Mouse (Mus musculus): Measurements from ENCODE around the gene Cux1.

Gene Cux1

DNA sequence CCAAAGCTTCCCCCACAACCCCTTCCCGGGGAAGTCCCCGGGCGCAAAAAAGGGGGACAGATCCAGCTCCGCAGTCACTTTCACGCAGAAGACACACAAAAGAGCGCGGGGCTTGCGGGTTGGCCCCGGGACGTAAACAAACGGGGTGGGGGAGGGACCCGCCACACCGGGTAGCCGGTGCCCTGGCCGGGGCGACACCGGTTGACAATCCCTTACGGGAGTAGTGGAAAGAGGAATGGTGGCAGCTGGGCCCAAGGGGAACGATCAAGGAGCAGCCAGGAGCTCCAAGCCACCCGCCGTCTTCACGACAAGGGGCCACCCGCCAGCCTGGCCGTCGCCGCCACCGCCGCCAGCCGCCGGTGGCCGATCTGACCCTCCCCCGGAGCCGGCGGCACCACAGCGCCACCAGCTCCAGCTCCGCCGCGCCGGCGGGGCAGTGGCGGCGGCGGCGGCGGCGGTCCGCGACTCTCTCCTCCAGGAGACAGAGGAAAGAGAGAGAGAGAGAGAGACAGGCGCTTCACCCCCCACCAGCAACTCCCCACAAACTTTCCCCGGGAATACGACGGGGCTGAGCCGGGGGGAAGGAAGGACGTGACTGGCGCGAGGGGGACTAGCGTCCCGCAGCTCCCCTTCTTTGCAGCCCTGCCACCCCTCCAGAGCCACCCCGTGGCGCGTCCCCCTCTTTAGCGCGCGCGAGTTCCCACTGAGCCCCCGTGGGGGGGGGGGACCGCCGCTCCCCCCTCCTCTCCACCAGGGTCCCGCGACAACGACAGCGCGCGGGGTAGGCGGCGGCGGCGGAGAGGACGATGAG, 1.1 kb downstream of the Cux1 start:
- peak; percentile 61 for DNase-seq

DNA sequence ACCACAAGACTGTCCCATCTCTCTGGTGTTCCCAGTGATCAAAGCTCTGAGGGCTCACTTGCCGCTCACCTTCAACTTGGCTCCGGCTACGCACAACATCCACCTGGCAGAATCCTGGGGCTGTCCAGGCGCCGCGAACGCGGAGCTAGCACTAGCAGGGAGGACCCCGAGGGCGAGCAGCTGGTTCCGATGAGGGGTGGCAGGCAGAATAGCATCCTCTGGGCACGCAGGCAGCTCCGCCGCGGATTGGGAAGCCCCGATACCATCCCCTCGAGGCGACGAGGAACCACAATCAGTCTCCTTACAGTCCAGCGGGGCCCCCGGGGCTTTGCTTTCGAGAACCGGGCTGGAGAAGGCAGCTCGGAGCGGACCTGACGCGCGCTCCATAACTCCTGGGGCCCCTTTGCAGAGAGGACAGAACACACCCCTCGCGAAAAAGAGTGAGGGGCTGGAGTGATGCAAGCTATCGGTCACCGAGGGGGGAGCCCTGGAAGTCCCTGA, 1.9 kb downstream of the Cux1 start:
- peak; percentile 54 for DNase-seq

DNA sequence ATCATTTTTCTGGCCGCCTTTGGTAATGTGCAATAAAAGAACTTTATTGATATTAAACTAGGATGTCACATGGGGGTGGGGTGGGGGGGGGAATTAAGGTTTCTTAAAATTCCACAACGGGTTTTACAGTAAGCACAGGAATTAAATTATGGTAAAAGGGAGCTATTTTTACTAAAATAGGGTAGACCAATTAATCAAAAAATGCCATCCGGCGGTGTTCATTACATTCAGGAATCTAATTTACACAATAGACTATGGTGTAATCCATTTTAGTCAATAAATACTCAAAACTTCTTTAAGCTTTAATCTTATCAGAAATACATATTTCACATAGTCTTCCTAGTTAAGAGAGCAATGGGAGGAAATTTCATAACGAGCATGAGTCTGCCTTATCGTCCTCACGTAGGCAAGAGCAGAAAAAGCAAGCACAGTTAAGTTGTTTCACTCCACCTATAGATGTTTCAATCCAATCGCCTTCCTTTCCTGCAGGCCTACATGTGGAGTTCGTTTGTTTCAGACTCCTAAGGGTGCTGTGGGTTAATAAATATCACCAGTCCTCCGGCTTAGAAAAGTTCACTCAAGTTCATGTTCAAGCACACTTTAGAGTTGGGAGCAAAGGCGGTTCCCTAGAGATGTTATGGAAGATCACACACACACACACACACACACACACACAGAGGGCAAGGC, 2.5 kb downstream of the Cux1 start:
- no peak for DNase-seq

DNA sequence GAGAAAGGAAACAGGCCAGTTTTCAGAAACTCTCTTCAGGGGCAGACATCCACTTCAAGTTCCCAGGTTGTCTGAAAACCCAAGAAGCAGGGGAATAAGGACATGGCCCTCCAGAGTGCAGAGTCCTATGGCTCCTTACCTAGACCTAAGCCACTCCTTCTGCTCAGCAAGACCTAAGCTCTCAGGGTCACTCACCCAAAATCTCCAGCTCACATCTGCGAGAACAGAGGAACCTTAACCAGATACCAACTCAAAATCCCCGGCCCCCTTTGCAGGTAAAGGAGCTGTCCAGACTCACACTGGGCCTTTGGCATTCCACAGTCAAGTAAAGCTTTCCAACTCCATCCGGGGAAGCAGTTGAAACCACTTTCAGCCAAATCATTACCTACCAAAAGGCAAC, 3.3 kb downstream of the Cux1 start:
- no peak for DNase-seq

DNA sequence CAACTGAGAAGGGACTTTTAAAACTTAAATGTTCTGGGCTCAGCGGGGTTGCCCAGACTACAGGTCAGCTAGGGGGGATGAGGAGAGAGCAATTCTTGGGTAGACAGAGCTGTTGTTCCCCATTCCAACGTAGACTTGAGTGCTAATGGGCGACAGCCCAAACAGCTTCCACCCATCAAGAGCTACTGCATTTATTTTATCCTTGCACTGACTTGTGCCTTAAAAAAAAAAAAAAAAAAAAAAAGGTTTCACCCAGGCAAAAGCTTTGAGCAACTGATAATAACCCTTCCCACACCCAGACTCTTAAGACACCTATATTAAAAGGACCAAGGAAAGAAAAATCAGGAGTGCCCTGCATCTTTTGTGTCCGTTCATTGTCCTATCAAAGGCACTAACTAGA, 4.2 kb downstream of the Cux1 start:
- DNase-seq: no peak

DNA sequence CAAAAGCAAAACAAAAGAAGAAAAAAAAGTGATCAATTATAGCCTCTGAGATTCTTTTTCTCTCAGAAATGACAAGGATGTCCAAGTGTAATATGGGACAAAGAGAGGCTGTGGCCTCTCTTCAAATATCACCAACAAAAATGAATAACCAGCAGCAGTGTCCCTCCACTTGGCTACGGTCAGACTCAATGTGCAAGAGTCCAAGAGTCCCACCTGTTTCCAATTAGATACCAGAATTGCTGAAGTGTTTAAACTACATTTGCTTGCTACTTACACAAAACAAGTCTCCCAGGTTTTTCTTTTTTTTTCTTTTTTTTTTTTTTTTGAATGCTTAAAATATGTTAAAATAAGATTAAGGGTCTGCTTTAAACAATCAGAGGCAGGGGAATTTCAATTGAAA, 5.1 kb downstream of the Cux1 start:
- no peak for DNase-seq

DNA sequence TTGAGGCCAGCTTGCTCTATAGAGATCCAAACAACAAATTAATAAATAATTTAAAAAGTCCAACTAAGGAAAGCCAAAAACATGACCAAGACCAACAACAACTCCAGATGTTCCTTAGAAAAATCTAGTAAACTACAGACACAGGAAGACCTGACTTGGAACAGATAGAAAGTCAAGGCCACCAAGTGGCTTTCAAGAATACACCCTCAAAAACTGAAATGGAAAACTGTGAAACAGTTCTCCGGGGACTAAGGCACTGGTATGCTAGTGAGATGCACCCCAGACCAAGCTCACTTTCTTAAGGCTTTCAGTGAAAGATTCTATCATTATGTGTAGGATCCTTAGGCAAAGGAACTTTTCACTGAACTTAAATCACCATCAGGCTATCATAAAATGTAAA, 5.6 kb downstream of the Cux1 start:
- DNase-seq: no peak

DNA sequence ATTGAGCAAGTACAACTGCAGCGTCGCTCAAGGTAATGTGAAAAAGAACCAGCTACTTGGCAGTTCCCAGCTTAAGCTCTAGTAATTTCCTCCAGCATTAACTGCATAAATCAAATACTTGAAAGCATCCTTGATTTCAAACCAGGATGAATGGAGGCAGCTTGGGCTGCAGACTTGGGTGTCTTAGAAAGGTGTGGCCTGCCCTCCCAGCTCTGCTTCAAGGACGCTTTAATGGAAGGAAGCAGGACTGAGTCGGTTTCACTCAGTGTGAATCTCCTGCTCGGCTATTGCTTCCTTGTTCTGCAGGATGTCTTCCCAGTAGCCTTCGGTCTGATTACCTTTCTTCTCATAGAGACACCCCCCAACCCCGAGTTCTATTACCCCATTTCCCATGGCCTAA, 6.6 kb downstream of the Cux1 start:
- DNase-seq: no peak

DNA sequence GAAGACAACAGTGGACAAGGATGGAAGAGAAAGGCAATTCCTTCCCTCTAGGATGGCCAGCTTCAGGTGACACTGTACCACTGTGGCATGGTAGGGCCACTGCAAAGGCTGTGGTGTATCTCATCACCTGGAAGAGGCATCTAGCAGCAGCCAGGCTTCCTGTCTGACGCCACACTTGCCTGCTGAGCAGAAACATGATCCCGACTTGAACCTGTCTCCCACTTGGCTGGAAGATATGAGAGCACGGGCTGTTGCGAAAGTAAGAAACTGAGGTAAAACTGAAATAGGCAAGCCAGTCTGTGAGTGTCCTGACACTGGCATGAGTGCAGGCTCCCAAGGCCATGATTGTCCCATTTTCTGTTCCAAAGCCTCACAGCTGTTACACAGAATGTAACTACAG, 9.8 kb downstream of the Cux1 start:
- no peak for DNase-seq

DNA sequence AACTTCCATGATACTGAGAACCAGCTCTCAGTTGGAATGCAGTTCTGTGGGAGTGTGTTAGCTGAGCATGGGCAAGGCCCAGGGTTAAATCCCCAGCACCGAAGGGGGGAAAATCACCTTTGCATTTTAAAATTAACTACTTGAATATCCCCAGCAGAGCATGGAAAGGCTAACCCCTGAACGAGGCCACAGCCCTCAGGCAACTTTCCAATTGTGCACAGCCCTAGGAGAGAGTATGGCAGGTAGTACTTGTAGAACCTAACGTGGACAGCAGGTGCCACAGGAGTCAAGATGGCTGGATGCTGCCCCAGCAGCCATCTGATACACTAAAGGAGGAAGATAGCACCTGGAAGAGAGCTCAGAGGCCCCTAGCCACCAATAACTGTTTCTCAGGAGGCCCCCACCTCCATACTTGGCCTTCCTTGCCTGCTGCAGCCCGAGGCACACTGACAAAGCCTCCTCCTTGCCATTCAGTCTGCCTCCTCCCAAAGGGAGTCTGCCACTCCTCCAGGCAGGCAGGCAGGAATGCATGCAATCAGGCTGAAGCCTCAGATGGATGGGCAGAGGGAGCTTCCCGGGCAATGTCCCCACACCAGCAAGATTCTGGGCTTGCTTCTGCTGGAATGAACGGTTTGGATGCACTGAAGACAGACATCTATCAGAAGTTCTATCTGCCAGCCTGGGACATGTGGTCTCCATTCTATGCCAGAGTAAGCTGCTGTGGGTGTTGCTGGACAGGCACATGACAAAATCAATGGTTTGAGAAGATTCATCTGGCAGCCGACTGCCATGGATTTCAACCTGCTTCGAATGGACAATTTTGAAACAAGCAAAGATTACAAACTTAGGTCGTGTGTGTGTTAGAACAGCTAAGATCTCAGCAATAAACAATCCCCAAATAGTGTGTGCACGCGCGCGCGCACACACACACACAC, 10.7 kb downstream of the Cux1 start:
- no peak for DNase-seq

DNA sequence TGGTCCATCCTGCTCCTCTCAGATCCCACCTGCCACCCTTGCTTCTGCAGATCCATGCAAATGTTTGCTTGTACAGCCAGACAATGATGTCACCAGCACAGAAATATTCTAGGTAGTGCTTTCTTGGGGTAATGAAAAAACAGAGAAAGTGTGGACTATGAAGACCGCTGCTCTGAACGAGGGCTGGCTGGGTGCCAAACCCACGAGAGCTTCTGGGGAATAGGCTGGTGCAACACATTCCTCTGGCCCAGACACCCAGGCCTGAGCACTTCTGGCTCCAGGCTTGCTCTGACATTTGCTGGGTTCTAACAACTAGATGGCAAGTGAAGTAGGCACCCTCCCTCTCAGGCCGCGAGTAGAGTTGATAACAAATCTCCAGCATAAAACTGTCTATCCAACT, 11.6 kb downstream of the Cux1 start:
- peak; percentile 48 for DNase-seq

DNA sequence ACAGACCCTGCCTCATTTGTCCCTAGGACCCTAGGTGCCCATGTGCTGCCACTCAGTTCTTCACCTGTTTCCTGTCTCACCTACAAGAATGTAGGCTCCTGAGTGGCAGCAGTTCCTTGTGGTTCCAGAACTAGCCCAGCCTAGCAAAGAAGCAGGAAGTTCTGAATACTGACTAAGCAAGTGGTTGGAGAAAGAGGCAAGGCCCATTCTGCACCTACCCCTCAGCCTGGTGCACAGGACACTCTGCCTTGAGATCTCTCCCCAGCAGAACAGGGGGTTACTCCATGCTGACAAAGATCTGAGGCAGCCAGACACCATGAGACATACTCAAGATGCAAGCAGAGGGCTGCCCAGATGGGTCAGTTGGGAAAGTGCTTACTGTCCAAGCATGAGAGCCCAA, 14.5 kb downstream of the Cux1 start:
- DNase-seq: no peak

DNA sequence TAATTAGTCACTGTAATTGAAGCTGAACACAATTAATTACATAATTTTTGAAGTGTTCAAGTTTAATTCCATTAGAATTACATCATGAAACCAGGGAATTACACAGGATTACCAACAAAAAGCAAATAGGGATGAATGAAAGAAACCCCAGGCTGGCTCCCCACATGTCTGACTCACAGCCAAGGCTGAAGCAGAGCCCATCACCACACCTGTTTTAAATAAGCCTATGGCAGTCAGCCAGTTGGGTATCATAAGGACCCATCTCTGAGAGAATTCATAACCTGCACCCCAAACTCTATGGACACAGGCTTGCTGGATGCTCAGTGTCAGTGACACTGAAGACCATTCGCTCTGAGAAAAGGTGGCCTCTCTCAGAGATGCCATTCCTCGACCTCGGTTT, 15.2 kb downstream of the Cux1 start:
- no peak for DNase-seq

DNA sequence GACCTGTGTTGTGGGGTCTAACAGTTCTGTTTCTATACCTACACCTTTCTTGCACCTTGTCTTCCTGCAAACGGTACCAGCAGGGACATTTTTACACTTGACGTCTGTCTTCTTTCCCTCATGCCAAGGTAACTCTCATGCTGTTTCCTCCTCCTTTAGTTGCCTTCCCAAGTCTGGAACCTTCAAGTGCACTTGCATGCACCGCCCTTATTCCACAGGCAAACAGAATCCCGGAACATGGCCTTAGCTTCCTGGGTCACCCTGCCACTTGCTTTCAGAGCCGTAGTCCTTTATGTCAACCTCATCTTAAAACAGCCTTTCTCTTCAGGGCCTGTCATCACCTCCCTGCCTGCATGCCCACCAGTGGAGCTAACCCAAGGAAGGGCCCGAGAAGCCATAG, 15.7 kb downstream of the Cux1 start:
- DNase-seq: no peak

DNA sequence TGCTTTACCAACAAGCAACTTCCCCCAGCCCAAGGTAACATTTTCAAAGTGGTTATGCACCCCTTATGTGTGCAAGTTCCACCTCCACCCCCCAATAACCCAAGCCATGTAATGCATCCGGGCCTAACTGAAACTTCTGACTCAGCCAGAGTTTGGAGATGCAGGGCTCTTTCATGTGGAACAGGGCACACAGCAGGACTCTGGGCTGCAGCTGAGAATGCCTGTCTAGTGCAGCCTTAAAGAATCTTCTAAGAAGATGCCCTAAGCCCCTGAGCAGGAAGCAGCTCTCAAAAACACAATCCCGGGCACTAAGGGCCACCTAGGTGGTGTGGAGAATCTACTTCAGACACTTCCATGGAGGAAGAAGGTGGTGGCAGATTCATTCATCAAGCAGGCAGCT, 16.6 kb downstream of the Cux1 start:
- no peak for DNase-seq

DNA sequence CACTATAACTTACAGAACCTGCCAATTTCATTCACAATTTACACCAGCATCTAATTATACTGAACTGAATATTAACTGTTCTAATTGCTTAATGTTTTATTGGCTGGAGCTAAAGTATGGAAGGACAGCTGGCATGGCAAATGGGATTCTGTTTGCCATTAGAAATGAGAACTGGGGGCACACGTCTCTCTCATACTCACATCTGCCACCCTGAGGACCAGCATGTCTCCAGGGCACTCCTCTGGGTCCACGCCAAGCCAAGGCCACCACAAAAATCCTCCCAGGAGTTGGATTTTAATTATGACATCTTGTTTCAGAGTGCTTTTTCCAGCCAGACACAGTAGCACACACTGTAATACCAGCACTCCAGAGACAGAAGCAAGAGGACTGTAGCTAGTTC, 18.5 kb downstream of the Cux1 start:
- no peak for DNase-seq

DNA sequence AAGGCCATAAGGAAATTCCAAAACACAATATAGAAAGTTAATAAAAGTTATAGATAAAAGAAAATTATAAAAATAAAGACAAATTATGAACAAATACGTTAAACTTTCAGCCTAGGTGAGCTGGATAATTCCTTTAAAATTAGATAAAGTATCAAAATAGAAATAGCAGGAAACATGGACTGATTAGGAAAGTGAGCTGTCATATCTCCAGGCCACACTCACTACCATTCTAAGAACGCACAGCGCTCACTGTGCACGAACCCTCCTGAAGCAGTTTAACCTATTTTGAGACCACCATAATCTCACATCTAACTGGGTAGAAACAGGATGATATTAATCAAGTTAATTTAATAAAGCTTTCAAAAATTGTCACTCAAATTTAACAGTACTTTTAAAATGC, 22.2 kb downstream of the Cux1 start:
- no peak for DNase-seq

DNA sequence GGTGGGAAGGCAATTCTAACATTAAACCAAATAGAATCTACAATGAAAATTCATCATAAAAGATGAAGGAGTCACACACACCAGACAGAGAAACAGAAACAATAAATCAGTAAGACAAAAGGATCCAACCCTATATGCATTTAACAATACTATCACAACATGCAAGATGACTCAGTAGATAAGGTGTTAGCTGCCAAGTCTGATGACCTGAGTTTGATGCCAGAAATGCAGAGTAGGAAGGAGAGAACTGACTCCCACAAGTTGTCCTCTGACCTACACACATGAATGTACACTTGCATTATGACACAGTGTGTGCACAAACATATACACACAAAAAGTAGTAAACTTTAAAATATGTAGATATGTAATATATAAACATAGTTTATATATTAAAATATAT, 24.1 kb downstream of the Cux1 start:
- no peak for DNase-seq

DNA sequence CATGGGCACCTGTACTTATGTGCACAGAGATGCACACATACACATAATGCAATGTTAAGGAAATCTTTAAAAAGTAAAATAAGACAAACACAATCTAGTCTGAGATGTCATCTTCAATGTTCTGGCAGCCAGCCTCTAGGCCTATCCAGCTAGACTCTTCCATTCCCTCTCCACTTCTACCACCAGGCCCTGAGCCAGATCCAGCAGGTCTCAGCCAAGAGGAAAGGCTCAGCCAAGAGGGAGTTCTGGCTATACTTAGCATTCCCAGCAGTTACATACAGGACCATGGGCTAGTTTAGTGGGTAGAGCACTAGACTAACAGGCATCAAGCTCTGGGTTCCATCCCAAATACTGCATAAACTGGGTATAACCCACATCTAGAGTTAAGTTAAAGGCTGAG, 26.3 kb downstream of the Cux1 start:
- DNase-seq: peak; percentile 86

DNA sequence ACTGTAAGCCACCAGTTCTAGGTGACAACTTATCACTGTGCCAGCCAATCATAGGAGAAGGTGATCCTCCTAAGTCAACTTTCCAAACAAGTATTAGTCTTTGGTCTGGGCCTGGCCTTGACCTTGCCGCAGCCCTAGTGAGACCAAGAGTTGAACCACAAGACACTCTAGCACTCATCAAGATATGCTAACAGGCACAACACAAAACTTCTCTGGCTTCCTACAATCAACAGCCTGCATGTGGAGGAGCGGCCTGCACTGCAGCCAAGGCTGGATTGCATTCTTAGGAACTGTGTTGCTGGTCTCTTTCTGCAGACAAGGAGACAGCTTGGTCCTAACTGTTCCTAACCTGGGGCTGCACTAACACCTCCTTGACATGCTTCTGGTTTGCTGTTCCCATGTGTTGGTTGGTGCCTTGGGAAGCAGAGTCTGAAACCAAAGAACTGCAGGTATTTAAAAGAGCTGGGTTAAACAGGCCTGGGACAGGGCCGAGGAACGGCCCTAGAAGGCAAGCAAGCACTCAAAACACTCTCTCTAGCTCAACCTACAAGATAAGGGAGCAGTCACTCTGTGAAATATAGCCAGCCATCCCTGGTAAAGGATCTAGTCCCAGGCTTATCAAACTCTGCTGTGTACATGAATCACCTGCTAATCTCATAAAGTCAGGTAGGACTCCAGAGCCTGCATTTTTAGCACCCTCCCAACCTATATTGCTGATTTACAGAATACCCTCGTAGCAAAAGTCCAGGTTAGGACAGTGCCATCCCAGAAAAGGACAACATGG, 27.0 kb downstream of the Cux1 start:
- DNase-seq: no peak

DNA sequence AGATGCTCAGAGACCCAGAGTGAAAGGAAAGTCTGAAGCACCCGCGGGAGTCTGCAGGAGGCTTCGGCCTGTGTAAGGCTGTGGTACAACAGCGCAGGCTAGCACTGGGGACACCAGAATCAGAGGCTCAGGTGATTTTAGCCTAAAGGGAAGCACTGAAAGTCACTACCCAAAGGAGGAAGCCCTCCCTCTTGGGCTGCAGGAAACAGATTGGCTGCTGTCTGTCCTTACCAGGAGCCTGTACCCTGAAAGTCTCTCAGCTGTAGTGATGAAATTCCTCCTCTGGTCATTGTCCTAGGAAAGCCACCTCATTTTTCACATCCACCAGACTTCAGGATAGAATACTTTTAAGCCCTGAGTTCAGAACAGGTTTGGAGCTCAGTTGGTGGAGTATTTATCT, 30.5 kb downstream of the Cux1 start:
- no peak for DNase-seq

DNA sequence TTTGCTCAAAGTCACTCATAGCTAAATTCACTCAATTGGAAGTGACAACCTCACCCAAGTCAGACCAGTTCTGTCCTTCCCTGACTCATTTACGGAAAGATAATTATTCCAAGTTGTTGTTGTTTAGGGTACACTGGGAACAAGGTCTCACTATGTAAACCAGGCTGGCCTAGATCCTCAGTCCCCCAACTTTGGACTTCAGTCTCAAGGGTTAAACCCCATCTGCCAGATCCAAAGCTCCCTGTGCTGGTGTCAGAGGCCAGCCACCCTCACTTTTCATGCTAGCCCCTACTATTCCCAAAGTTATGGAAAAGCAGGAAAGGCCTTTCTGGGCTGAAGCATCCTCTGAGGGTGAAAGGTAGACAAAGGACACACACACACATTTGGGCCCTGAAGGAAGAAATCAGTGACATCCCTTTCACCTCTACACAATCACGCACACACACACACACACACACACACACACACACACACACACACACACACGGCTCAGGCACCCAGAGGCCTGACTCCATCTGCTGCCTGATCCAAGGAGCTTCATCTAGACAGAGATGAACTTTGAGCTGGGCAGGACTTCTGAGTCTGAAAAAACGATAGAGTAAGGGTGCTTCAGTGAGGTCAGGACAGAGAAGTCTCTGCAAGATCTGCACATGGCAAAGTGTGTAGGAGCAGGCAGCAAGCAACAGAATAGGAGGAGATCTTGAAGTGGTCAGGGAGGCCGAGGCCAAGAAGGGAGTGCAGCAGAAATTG, 31.1 kb downstream of the Cux1 start:
- DNase-seq: no peak
